Mouse (Mus musculus) liver, adult 2 months (tissue): Measurements from ENCODE around the gene Entpd8.

ENCODE experiments used
- CTCF ChIP-seq: fragments of 200-500 bp; IDR thresholded peaks from 2 replicates; pipeline ENCODE4 v1.5.1; 2011; ENCODE audit warnings: low read depth, low read length, control low read depth
- POLR2A ChIP-seq: fragments of 200-500 bp; IDR thresholded peaks from 2 replicates; pipeline ENCODE4 v1.6.1; 2011; ENCODE audit warnings: low read length, control low read depth; ENCODE audit not compliant: insufficient read depth; ENCODE audit errors: extremely low read depth

- no peak for TF ChIP-seq POLR2A
- TF ChIP-seq CTCF = peak; percentile 97
Observed at GRCm38 (mm10) chr2:25127206-25127605, 47.1 kb downstream of the Entpd8 start.
